Comparison of ENCODE assay signal across 8 mouse cellular contexts in genomic region chr10:6979789-6980188, GRCm38 (mm10).
DNase-seq lines count a peak whose midpoint lies in the region; ATAC-seq lines count a peak whose summit lies in the region.

No protein-coding gene starts in this region.

- no peaks in the 10 kb centered on the region for H3K27me3 ChIP-seq in kidney, embryonic 15.5 days
- no peaks in the 10 kb centered on the region for H3K27me3 ChIP-seq in forebrain, embryonic 16.5 days (replicated peaks; ENCODE audit: control insufficient read depth, insufficient read depth, low read length)
- no peaks in the 10 kb centered on the region for H3K27me3 ChIP-seq in midbrain, embryonic 16.5 days (ENCODE audit: control insufficient read depth, insufficient read depth, low read depth, low read length)

- H3K9me3 ChIP-seq in kidney, embryonic 15.5 days (replicated peaks): no peaks in the 10 kb centered on the region
- H3K9me3 ChIP-seq in forebrain, embryonic 16.5 days (ENCODE audit: control insufficient read depth, low read length): no peaks in the 10 kb centered on the region
- H3K9me3 ChIP-seq in midbrain, embryonic 16.5 days (replicated peaks; ENCODE audit: control insufficient read depth, low read length, poor library complexity, severe bottlenecking): no peaks in the 10 kb centered on the region

- peak overlapping the region; percentile 17; the same call in 1 of the 2 replicates for H3K4me3 ChIP-seq in kidney, embryonic 15.5 days (replicated peaks)
- peak overlapping the region; percentile 32 for H3K4me3 ChIP-seq in forebrain, embryonic 16.5 days (replicated peaks; ENCODE audit: low read length)
- peak overlapping the region; percentile 31 for H3K4me3 ChIP-seq in midbrain, embryonic 16.5 days (ENCODE audit: low read depth, low read length)

- H3K4me2 ChIP-seq in kidney, embryonic 15.5 days: peak overlapping the region; percentile 44
- H3K4me2 ChIP-seq in forebrain, embryonic 16.5 days (ENCODE audit: low read length): peak overlapping the region; percentile 54
- peak overlapping the region; percentile 52 for H3K4me2 ChIP-seq in midbrain, embryonic 16.5 days (ENCODE audit: low read length)

- DNase-seq in kidney, adult 9 months: no peak
- DNase-seq in cerebellum, postnatal 10 days: peak; percentile 54 to 67
- no peak for DNase-seq in frontal cortex, adult 2 months (ENCODE audit: extremely low spot score in 1 of 2, low spot score in 1 of 2)
- DNase-seq in adrenal gland, postnatal 4 days (ENCODE audit: low spot score in 2 of 2): no peak
- no peak for DNase-seq in urinary bladder, adult 18-20 months (ENCODE audit: low spot score in 2 of 2)

- H3K36me3 ChIP-seq in kidney, embryonic 15.5 days: no peaks in the 10 kb centered on the region
- no peaks in the 10 kb centered on the region for H3K36me3 ChIP-seq in forebrain, embryonic 16.5 days (ENCODE audit: control insufficient read depth, insufficient read depth)
- no peaks in the 10 kb centered on the region for H3K36me3 ChIP-seq in midbrain, embryonic 16.5 days (ENCODE audit: control insufficient read depth, insufficient read depth, low read length)

- no peak overlapping the region for H3K9ac ChIP-seq in kidney, embryonic 15.5 days
- 0 out of 2 replicates have a peak overlapping the region, but pooled peaks have one; percentile 48 for H3K9ac ChIP-seq in forebrain, embryonic 16.5 days (replicated peaks; ENCODE audit: low read depth, low read length)
- peak overlapping the region; percentile 30 for H3K9ac ChIP-seq in midbrain, embryonic 16.5 days (ENCODE audit: low read depth, low read length)

- no peak overlapping the region for H3K27ac ChIP-seq in kidney, embryonic 15.5 days
- H3K27ac ChIP-seq in forebrain, embryonic 16.5 days (ENCODE audit: low read length): peak overlapping the region; percentile 43; the same call in 1 of the 2 replicates
- peak overlapping the region; percentile 6 for H3K27ac ChIP-seq in midbrain, embryonic 16.5 days (ENCODE audit: low read length)

- H3K4me1 ChIP-seq in kidney, embryonic 15.5 days: peaks cover 9% of the 10 kb centered on the region; the same call in 1 of the 2 replicates
- peaks cover 4% of the 10 kb centered on the region; the same call in 1 of the 2 replicates for H3K4me1 ChIP-seq in forebrain, embryonic 16.5 days (replicated peaks; ENCODE audit: control insufficient read depth, insufficient read depth, low read length)
- 0 out of 2 replicates have a peak, but pooled peaks cover 5% of the 10 kb centered on the region for H3K4me1 ChIP-seq in midbrain, embryonic 16.5 days (ENCODE audit: control insufficient read depth, insufficient read depth, low read length)

- no peak for ATAC-seq in kidney, embryonic 15.5 days (replicated peaks; ENCODE audit: low FRiP score)
- peak; percentile 32 for ATAC-seq in forebrain, embryonic 16.5 days
- ATAC-seq in midbrain, embryonic 16.5 days: peak; percentile 68; the same call in 1 of the 2 replicates

- 54% methylated on average over 8 of the region's 8 CpGs for whole genome bisulfite sequencing in kidney, embryonic 15.5 days
- 30% methylated on average over 8 of the region's 8 CpGs for WGBS in forebrain, embryonic 16.5 days
- 37% methylated on average over 8 of the region's 8 CpGs for WGBS in midbrain, embryonic 16.5 days

Comparison
In these comparisons a context has a peak if more than half of its experiments do, and no peak if none do; other contexts are left out.
1. DNase-seq: peak in cerebellum, postnatal 10 days (2 of 2); none in kidney, adult 9 months (single experiment), frontal cortex, adult 2 months (0 of 2), adrenal gland, postnatal 4 days (0 of 2) and urinary bladder, adult 18-20 months (0 of 2).
2. Peak in every context shown above with its lines, with median percentiles within 50 percentile points of each other: H3K4me2 ChIP-seq and H3K4me3 ChIP-seq.